Mouse (Mus musculus): ENCODE measurements around the gene Lrrc20.

GRCm38 (mm10) chr10:61621681-61622080, 146.1 kb downstream of the Lrrc20 start:
- no peak for TF ChIP-seq EP300 (optimal IDR thresholded peaks at IDR 0.05)
- no peak for TF ChIP-seq CTCF (IDR thresholded peaks at IDR 0.05; ENCODE audit: low read depth)
